Mouse (Mus musculus) myocyte (in vitro differentiated cells): ENCODE results near the gene Mylk. TPM values are rescaled to one million over a fixed set of nuclear protein-coding genes. Genes with fewer than 3 reads are reported as not detected.

Experiments used
- H3K27me3 ChIP-seq: one replicate; pipeline ENCODE4 v1.6.1; 2011; ENCODE audit not compliant: control insufficient read depth, insufficient read depth, insufficient read length
- H3K36me3 ChIP-seq: one replicate; pipeline ENCODE4 v1.6.1; 2011; ENCODE audit not compliant: control insufficient read depth, insufficient read depth
- H3K4me2 ChIP-seq: one replicate; pipeline ENCODE4 v1.6.1; 2011; ENCODE audit warnings: low read depth, control low read depth
- H3K4me3 ChIP-seq: one replicate; pipeline ENCODE4 v1.5.1; 2011; ENCODE audit warnings: mild to moderate bottlenecking, control low read depth, moderate library complexity
- H3K79me2 ChIP-seq: one replicate; pipeline ENCODE4 v1.6.1; 2011; ENCODE audit not compliant: control insufficient read depth, insufficient read depth
- H3ac ChIP-seq: one replicate; pipeline ENCODE4 v1.6.1; 2011; ENCODE audit not compliant: control insufficient read depth, insufficient read length
- CEBPB ChIP-seq: IDR thresholded peaks from 2 replicates; pipeline ENCODE4 v1.6.1; 2011; ENCODE audit warnings: mild to moderate bottlenecking, moderate library complexity; ENCODE audit not compliant: poor library complexity, insufficient read depth, severe bottlenecking
- E2F4 ChIP-seq: IDR thresholded peaks from one replicate; pipeline ENCODE4 v1.6.1; 2011; ENCODE audit warnings: mild to moderate bottlenecking, control low read depth, moderate library complexity; ENCODE audit not compliant: insufficient read depth
- MAX ChIP-seq: IDR thresholded peaks from one replicate; pipeline ENCODE4 v1.6.1; 2011; ENCODE audit warnings: low read depth, mild to moderate bottlenecking, control low read depth
- MYOD1 ChIP-seq, 3 experiments: IDR thresholded peaks; one replicate each; pipeline ENCODE4 v1.6.1; 2011; ENCODE audit warnings: control low read depth in 2 of 3, low read depth in 2 of 3, mild to moderate bottlenecking in 2 of 3, moderate library complexity in 1 of 3; ENCODE audit not compliant: insufficient read length in 2 of 3, control insufficient read depth in 1 of 3
- MYOG ChIP-seq, 3 experiments: IDR thresholded peaks; one replicate each; pipeline ENCODE4 v1.6.1; 2011; ENCODE audit warnings: control low read depth in 2 of 3, low read depth in 2 of 3, mild to moderate bottlenecking in 2 of 3; ENCODE audit not compliant: insufficient read length in 2 of 3, control insufficient read depth in 1 of 3, insufficient read depth in 1 of 3
- POLR2A ChIP-seq: IDR thresholded peaks from one replicate; pipeline ENCODE4 v1.6.1; 2011; ENCODE audit warnings: low read depth, mild to moderate bottlenecking, control low read depth, moderate library complexity; ENCODE audit not compliant: insufficient read length
- POLR2AphosphoS2 ChIP-seq: IDR thresholded peaks from one replicate; pipeline ENCODE4 v1.6.1; 2011; ENCODE audit warnings: low read depth, control low read depth; ENCODE audit not compliant: insufficient read length
- REST ChIP-seq: IDR thresholded peaks from one replicate; pipeline ENCODE4 v1.6.1; 2011; ENCODE audit warnings: mild to moderate bottlenecking, control low read depth, moderate library complexity; ENCODE audit not compliant: insufficient read depth, insufficient read length
- SRF ChIP-seq: IDR thresholded peaks from one replicate; pipeline ENCODE4 v1.6.1; 2011; ENCODE audit warnings: low read depth; ENCODE audit not compliant: control insufficient read depth, insufficient read length
- TCF12 ChIP-seq: IDR thresholded peaks from one replicate; pipeline ENCODE4 v1.6.1; 2011; ENCODE audit warnings: mild to moderate bottlenecking, control low read depth; ENCODE audit not compliant: poor library complexity, insufficient read depth, severe bottlenecking
- TCF3 ChIP-seq: IDR thresholded peaks from one replicate; pipeline ENCODE4 v1.6.1; 2011; ENCODE audit warnings: low read depth, control low read depth; ENCODE audit not compliant: insufficient read length
- USF1 ChIP-seq: IDR thresholded peaks from one replicate; pipeline ENCODE4 v1.6.1; 2011; ENCODE audit warnings: low read depth, mild to moderate bottlenecking, control low read depth, moderate library complexity
- polyA plus RNA-seq: library from polyadenylated mRNA; unstranded; fragments of >200 nt; fragmentation: generic; extraction: Trizol; gene quantifications from one replicate; pipeline ENCODE4 v1.2.1, GENCODE M21; 2012; ENCODE audit warnings: missing spikeins

The Mylk gene
- polyA plus RNA-seq, 1 experiment = 2.1 TPM

- H3K79me2 ChIP-seq = no peaks in the 10 kb centered on the region
These were observed 175.2 kb downstream of the Mylk start for GRCm38 (mm10) chr16:34920182-34920581.

GRCm38 (mm10) chr16:34920868-34921267, 175.9 kb downstream of the Mylk start:
- Histone ChIP-seq H3K4me3 (no peak overlapping the region), H3K4me2 (no peak overlapping the region), H3K79me2 (no peaks in the 10 kb centered on the region), H3K27me3 (peaks cover 5% of the 10 kb centered on the region), H3ac (no peak overlapping the region), H3K36me3 (no peaks in the 10 kb centered on the region)
- no peak for TF ChIP-seq MAX
- no peak for TF ChIP-seq USF1
- TF ChIP-seq TCF3 = no peak
- no peak for TF ChIP-seq TCF12
- no peak for TF ChIP-seq POLR2A
- no peak for TF ChIP-seq MYOG (IDR thresholded peaks at IDR 0.05; ENCODE audit: control insufficient read depth in 1 of 3, insufficient read depth in 1 of 3, insufficient read length in 2 of 3, low read depth in 2 of 3)
- no peak for TF ChIP-seq CEBPB

More at GRCm38 (mm10) chr16:34920182-34920581, 175.2 kb downstream of the Mylk start:
- TF ChIP-seq CEBPB (no peak), USF1 (no peak), POLR2A (no peak)
- Histone ChIP-seq H3K27me3 (peaks cover 7% of the 10 kb centered on the region), H3K36me3 (no peaks in the 10 kb centered on the region), H3K4me2 (no peak overlapping the region), H3K4me3 (no peak overlapping the region), H3ac (no peak overlapping the region)

- TF ChIP-seq TCF12 (no peak), USF1 (no peak), TCF3 (no peak), POLR2AphosphoS2 (no peak), REST (no peak), MYOD1 (IDR thresholded peaks at IDR 0.05; ENCODE audit: control insufficient read depth in 1 of 3, insufficient read length in 2 of 3, low read depth in 2 of 3) (no peak), POLR2A (no peak), MYOG (IDR thresholded peaks at IDR 0.05; ENCODE audit: control insufficient read depth in 1 of 3, insufficient read depth in 1 of 3, insufficient read length in 2 of 3, low read depth in 2 of 3) (no peak), MAX (no peak), E2F4 (no peak), CEBPB (no peak), SRF (no peak)
These were observed 176.3 kb downstream of the Mylk start for GRCm38 (mm10) chr16:34921319-34921718.

GRCm38 (mm10) chr16:34923630-34924029, 178.6 kb downstream of the Mylk start:
- Histone ChIP-seq H3K36me3 (no peaks in the 10 kb centered on the region), H3K4me2 (no peak overlapping the region), H3K27me3 (peaks cover 5% of the 10 kb centered on the region), H3K79me2 (no peaks in the 10 kb centered on the region), H3ac (no peak overlapping the region), H3K4me3 (no peak overlapping the region)
- TF ChIP-seq REST = no peak

More at GRCm38 (mm10) chr16:34921319-34921718, 176.3 kb downstream of the Mylk start:
- Histone ChIP-seq H3K27me3 (peaks cover 5% of the 10 kb centered on the region), H3K4me3 (no peak overlapping the region), H3K36me3 (no peaks in the 10 kb centered on the region), H3K79me2 (no peaks in the 10 kb centered on the region), H3K4me2 (no peak overlapping the region), H3ac (no peak overlapping the region)

- Histone ChIP-seq H3K27me3 (peaks cover 2% of the 10 kb centered on the region), H3K4me3 (no peak overlapping the region)
These were observed 179.3 kb downstream of the Mylk start for GRCm38 (mm10) chr16:34924324-34924723.

More at GRCm38 (mm10) chr16:34924324-34924723, 179.3 kb downstream of the Mylk start:
- Histone ChIP-seq H3K36me3 (no peaks in the 10 kb centered on the region), H3K79me2 (no peaks in the 10 kb centered on the region), H3K4me2 (peak overlapping the region; percentile 19), H3ac (no peak overlapping the region)
- TF ChIP-seq E2F4 (no peak), POLR2A (no peak), CEBPB (no peak), MAX (no peak), MYOG (IDR thresholded peaks at IDR 0.05; ENCODE audit: control insufficient read depth in 1 of 3, insufficient read depth in 1 of 3, insufficient read length in 2 of 3, low read depth in 2 of 3) (no peak), REST (no peak), TCF12 (no peak), POLR2AphosphoS2 (no peak), SRF (no peak), USF1 (no peak)
